Mouse (Mus musculus): ENCODE measurements around the gene Wnt5b. TPM values are rescaled to one million over a fixed set of nuclear protein-coding genes. Genes with fewer than 3 reads are reported as not detected.

Gene Wnt5b
- 0.17 and 0.26 TPM in 2 replicates for polyA plus RNA-seq (2012; rRNA removed)
- 0.28 and 0.50 TPM in 2 replicates for polyA plus RNA-seq (2014; fragmentation: Nextera tagmentation; extraction: Ambion mirVana)

- Histone ChIP-seq H3K9me3 (ENCODE audit: control insufficient read depth, low read length) (no peaks in the 10 kb centered on the region), H3K27me3 (ENCODE audit: control insufficient read depth, insufficient read depth, low read length) (peaks cover 38% of the 10 kb centered on the region), H3K9ac (replicated peaks) (no peak within 1 kb of the TSS), H3K27ac (no peak within 1 kb of the TSS), H3K4me1 (replicated peaks; ENCODE audit: control insufficient read depth in 2 of 2, insufficient read depth in 2 of 2, low read length in 1 of 2) (no peaks in the 10 kb centered on the region), H3K4me2 (ENCODE audit: low read depth) (peak within 1 kb of the TSS; percentile 62), H3K4me3 (ENCODE audit: insufficient read depth in 1 of 2, low read depth in 2 of 2, low read length in 2 of 2) (peak within 1 kb of the TSS; percentile 34 to 46), H3K36me3 (replicated peaks; ENCODE audit: control insufficient read depth, insufficient read depth, low read depth) (no peaks in the 10 kb centered on the region)
- DNase-seq (ENCODE audit: low read depth in 3 of 3, low spot score in 3 of 3): no peak
- TF ChIP-seq CTCF (IDR thresholded peaks at IDR 0.05; ENCODE audit: low read depth): no peak
- TF ChIP-seq EP300 (IDR thresholded peaks at IDR 0.05; ENCODE audit: low read depth): no peak
- WGBS (ENCODE audit: insufficient replicate concordance): under 1% methylated on average over 96 of the region's 120 CpGs
- no peak for ATAC-seq (ENCODE audit: insufficient read depth)
Observed at GRCm38 (mm10) chr6:119543803-119544517, at the start of gene Wnt5b. Gene Wnt5b (minus strand): TSS chr6:119544347.

GRCm38 (mm10) chr6:119590872-119591271, 46.7 kb upstream of the Wnt5b start:
- 82% methylated on average over 2 of the region's 2 CpGs for WGBS (ENCODE audit: insufficient replicate concordance)
- no peaks in the 10 kb centered on the region for H3K9me3 ChIP-seq (ENCODE audit: control insufficient read depth, low read length)
- 0 out of 4 replicates have a peak, but pooled peaks cover 0 to 2% of the 10 kb centered on the region in 2 experiments for H3K4me1 ChIP-seq (replicated peaks; ENCODE audit: control insufficient read depth in 2 of 2, insufficient read depth in 2 of 2, low read length in 1 of 2)
- no peak for DNase-seq (ENCODE audit: low read depth in 3 of 3, low spot score in 3 of 3)
- H3K36me3 ChIP-seq (replicated peaks; ENCODE audit: control insufficient read depth, insufficient read depth, low read depth): no peaks in the 10 kb centered on the region
- no peaks in the 10 kb centered on the region for H3K27me3 ChIP-seq (ENCODE audit: control insufficient read depth, insufficient read depth, low read length)
- H3K9ac ChIP-seq (replicated peaks): no peak overlapping the region
- no peak overlapping the region for H3K4me3 ChIP-seq (ENCODE audit: insufficient read depth in 1 of 2, low read depth in 2 of 2, low read length in 2 of 2)
- no peak overlapping the region for H3K27ac ChIP-seq
- ATAC-seq (ENCODE audit: insufficient read depth): no peak
- H3K4me2 ChIP-seq (ENCODE audit: low read depth): no peak overlapping the region
- no peak for TF ChIP-seq EP300 (IDR thresholded peaks at IDR 0.05; ENCODE audit: low read depth)
- no peak for TF ChIP-seq CTCF (IDR thresholded peaks at IDR 0.05; ENCODE audit: low read depth)

GRCm38 (mm10) chr6:119587897-119588296, 43.8 kb upstream of the Wnt5b start:
- ATAC-seq (ENCODE audit: insufficient read depth): no peak
- no peak for TF ChIP-seq EP300 (IDR thresholded peaks at IDR 0.05; ENCODE audit: low read depth)
- TF ChIP-seq CTCF (IDR thresholded peaks at IDR 0.05; ENCODE audit: low read depth): no peak
- H3K4me1 ChIP-seq (replicated peaks; ENCODE audit: control insufficient read depth in 2 of 2, insufficient read depth in 2 of 2, low read length in 1 of 2): peaks cover 0 to 5% of the 10 kb centered on the region in 2 experiments; a peak in 1 of 4 replicates
- no peaks in the 10 kb centered on the region for H3K27me3 ChIP-seq (ENCODE audit: control insufficient read depth, insufficient read depth, low read length)
- H3K27ac ChIP-seq: no peak overlapping the region
- H3K4me3 ChIP-seq (ENCODE audit: insufficient read depth in 1 of 2, low read depth in 2 of 2, low read length in 2 of 2): no peak overlapping the region
- H3K36me3 ChIP-seq (replicated peaks; ENCODE audit: control insufficient read depth, insufficient read depth, low read depth): no peaks in the 10 kb centered on the region
- H3K9ac ChIP-seq (replicated peaks): no peak overlapping the region
- 75% methylated on average over 2 of the region's 2 CpGs for WGBS (ENCODE audit: insufficient replicate concordance)
- H3K9me3 ChIP-seq (ENCODE audit: control insufficient read depth, low read length): no peaks in the 10 kb centered on the region
- no peak for DNase-seq (ENCODE audit: low read depth in 3 of 3, low spot score in 3 of 3)
- H3K4me2 ChIP-seq (ENCODE audit: low read depth): no peak overlapping the region

- TF ChIP-seq EP300 (IDR thresholded peaks at IDR 0.05; ENCODE audit: low read depth): no peak
Observed at GRCm38 (mm10) chr6:119587454-119587853, 43.3 kb upstream of the Wnt5b start.

GRCm38 (mm10) chr6:119585652-119586375, 41.7 kb upstream of the Wnt5b start:
- Histone ChIP-seq H3K27me3 (ENCODE audit: control insufficient read depth, insufficient read depth, low read length) (no peaks in the 10 kb centered on the region), H3K4me3 (ENCODE audit: insufficient read depth in 1 of 2, low read depth in 2 of 2, low read length in 2 of 2) (no peak overlapping the region), H3K36me3 (replicated peaks; ENCODE audit: control insufficient read depth, insufficient read depth, low read depth) (no peaks in the 10 kb centered on the region), H3K9me3 (ENCODE audit: control insufficient read depth, low read length) (no peaks in the 10 kb centered on the region), H3K4me1 (replicated peaks; ENCODE audit: control insufficient read depth in 2 of 2, insufficient read depth in 2 of 2, low read length in 1 of 2) (peaks cover 0 to 5% of the 10 kb centered on the region in 2 experiments; a peak in 1 of 4 replicates), H3K27ac (no peak overlapping the region), H3K9ac (replicated peaks) (no peak overlapping the region), H3K4me2 (ENCODE audit: low read depth) (no peak overlapping the region)
- whole genome bisulfite sequencing (ENCODE audit: insufficient replicate concordance): 66% methylated on average over 5 of the region's 5 CpGs
- ATAC-seq (ENCODE audit: insufficient read depth) (no peak), DNase-seq (ENCODE audit: low read depth in 3 of 3, low spot score in 3 of 3) (peak in 2 of 3 experiments; percentile 5 to 9)
- TF ChIP-seq EP300 (IDR thresholded peaks at IDR 0.05; ENCODE audit: low read depth) (no peak), CTCF (IDR thresholded peaks at IDR 0.05; ENCODE audit: low read depth) (no peak)

More at GRCm38 (mm10) chr6:119587454-119587853, 43.3 kb upstream of the Wnt5b start:
- Histone ChIP-seq H3K27me3 (ENCODE audit: control insufficient read depth, insufficient read depth, low read length) (no peaks in the 10 kb centered on the region), H3K4me3 (ENCODE audit: insufficient read depth in 1 of 2, low read depth in 2 of 2, low read length in 2 of 2) (no peak overlapping the region), H3K4me1 (replicated peaks; ENCODE audit: control insufficient read depth in 2 of 2, insufficient read depth in 2 of 2, low read length in 1 of 2) (peaks cover 0 to 5% of the 10 kb centered on the region in 2 experiments; a peak in 1 of 4 replicates), H3K36me3 (replicated peaks; ENCODE audit: control insufficient read depth, insufficient read depth, low read depth) (no peaks in the 10 kb centered on the region), H3K9me3 (ENCODE audit: control insufficient read depth, low read length) (no peaks in the 10 kb centered on the region), H3K4me2 (ENCODE audit: low read depth) (no peak overlapping the region), H3K27ac (no peak overlapping the region), H3K9ac (replicated peaks) (no peak overlapping the region)
- ATAC-seq (ENCODE audit: insufficient read depth): no peak
- no peak for DNase-seq (ENCODE audit: low read depth in 3 of 3, low spot score in 3 of 3)

Measured in liver, embryonic 14.5 days (tissue).